Comparison of ENCODE assay signal across 8 mouse cellular contexts in the genomic region with DNA sequence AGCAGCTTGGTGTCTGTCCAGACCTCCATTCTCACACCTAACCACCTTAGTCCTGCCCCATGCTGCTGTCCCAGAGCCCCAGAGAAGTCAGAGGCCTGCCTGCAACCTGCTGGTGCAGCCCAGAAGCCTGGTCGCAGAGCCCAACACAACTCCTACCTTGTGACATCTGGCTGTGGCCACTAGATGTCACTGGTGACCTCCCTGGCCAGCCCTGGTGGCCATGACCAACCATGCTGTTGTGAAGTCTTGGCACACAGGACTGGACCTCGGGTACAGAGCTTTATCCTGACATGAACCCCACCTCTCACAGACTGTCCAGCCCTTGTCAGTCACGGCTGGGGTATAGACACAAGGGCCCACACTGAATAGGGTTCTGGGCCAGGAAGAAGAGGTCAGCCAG. TPM values are rescaled to one million over a fixed set of nuclear protein-coding genes. Genes with fewer than 3 reads are reported as not detected.
A peak's percentile ranks its signal among the peaks of the same experiment; 100 is the strongest.
DNase-seq lines count a peak whose midpoint lies in the region; ATAC-seq and TF ChIP-seq lines count a peak whose summit lies in the region.

No protein-coding gene starts in this region.

- H3K27me3 ChIP-seq in cerebellum, adult 2 months (ENCODE audit: control insufficient read depth, insufficient read depth, low read length) = no peaks in the 10 kb centered on the region
- H3K27me3 ChIP-seq in forebrain, embryonic 16.5 days (replicated peaks; ENCODE audit: control insufficient read depth, insufficient read depth, low read length) = no peaks in the 10 kb centered on the region
- peaks cover 2% of the 10 kb centered on the region; the same call in 1 of the 2 replicates for H3K27me3 ChIP-seq in lung, embryonic 15.5 days

- peak; percentile 98 for TF ChIP-seq CTCF in cerebellum, adult 2 months (IDR thresholded peaks at IDR 0.05; ENCODE audit: borderline replicate concordance, insufficient read depth, low read depth, low read length)

- TF ChIP-seq POLR2A in cerebellum, adult 2 months (IDR thresholded peaks at IDR 0.05; ENCODE audit: borderline replicate concordance, insufficient read depth, low read length) = no peak

- H3K9me3 ChIP-seq in forebrain, embryonic 16.5 days (ENCODE audit: control insufficient read depth, low read length) = no peaks in the 10 kb centered on the region
- no peaks in the 10 kb centered on the region for H3K9me3 ChIP-seq in lung, embryonic 15.5 days

- WGBS in cerebellum, adult 2 months = 2% methylated on average over 3 of the region's 3 CpGs
- WGBS in forebrain, embryonic 16.5 days = 13% methylated on average over 3 of the region's 3 CpGs
- WGBS in lung, embryonic 15.5 days = 12% methylated on average over 3 of the region's 3 CpGs

- peak; percentile 77 for DNase-seq in NIH3T3 (ENCODE audit: low read depth)
- DNase-seq in cerebellum, adult 2 months = peak; percentile 79 to 80
- peak; percentile 54 for DNase-seq in heart, postnatal 25 days (ENCODE audit: low spot score)
- peak; percentile 10 to 61 for DNase-seq in layer of hippocampus, adult 18-20 months (ENCODE audit: low spot score in 2 of 2)
- peak; percentile 57 for DNase-seq in ovary, postnatal 36 days (ENCODE audit: low spot score)
- DNase-seq in yolk sac, embryonic 10.5 days (ENCODE audit: low spot score) = peak; percentile 33

- no peak overlapping the region for H3K27ac ChIP-seq in cerebellum, adult 2 months (ENCODE audit: insufficient read depth, low read length)
- no peak overlapping the region for H3K27ac ChIP-seq in forebrain, embryonic 16.5 days (ENCODE audit: low read length)
- no peak overlapping the region for H3K27ac ChIP-seq in lung, embryonic 15.5 days

- H3K9ac ChIP-seq in forebrain, embryonic 16.5 days (replicated peaks; ENCODE audit: low read depth, low read length) = no peak overlapping the region
- H3K9ac ChIP-seq in lung, embryonic 15.5 days = no peak overlapping the region

- intact Hi-C loops in heart, postnatal 25 days (cut with DNase I) = loop anchor here (1.0 to 2.0 kb wide), 2 partner anchors 20 to 54 kb away; no protein-coding TSS in a partner anchor

- H3K4me2 ChIP-seq in forebrain, embryonic 16.5 days (ENCODE audit: low read length) = no peak overlapping the region
- no peak overlapping the region for H3K4me2 ChIP-seq in lung, embryonic 15.5 days

- peak; percentile 76 for ATAC-seq in forebrain, embryonic 16.5 days
- peak; percentile 60 for ATAC-seq in lung, embryonic 15.5 days (ENCODE audit: borderline replicate concordance, extremely low read depth, low FRiP score, low TSS enrichment)

- H3K4me3 ChIP-seq in cerebellum, adult 2 months (replicated peaks; ENCODE audit: insufficient read depth, low read depth, low read length) = no peak overlapping the region
- no peak overlapping the region for H3K4me3 ChIP-seq in forebrain, embryonic 16.5 days (replicated peaks; ENCODE audit: low read length)
- H3K4me3 ChIP-seq in lung, embryonic 15.5 days = no peak overlapping the region

- H3K36me3 ChIP-seq in forebrain, embryonic 16.5 days (ENCODE audit: control insufficient read depth, insufficient read depth) = no peaks in the 10 kb centered on the region
- H3K36me3 ChIP-seq in lung, embryonic 15.5 days = no peaks in the 10 kb centered on the region

- no peaks in the 10 kb centered on the region for H3K4me1 ChIP-seq in cerebellum, adult 2 months (ENCODE audit: control insufficient read depth, insufficient read depth, low read length)
- H3K4me1 ChIP-seq in forebrain, embryonic 16.5 days (replicated peaks; ENCODE audit: control insufficient read depth, insufficient read depth, low read length) = no peaks in the 10 kb centered on the region
- H3K4me1 ChIP-seq in lung, embryonic 15.5 days = no peaks in the 10 kb centered on the region

RNA-seq across cellular contexts. Expression of a gene that starts 4.3 kb away (rescaled TPM):
- polyA plus RNA-seq in cerebellum, adult 2 months (2012; rRNA removed) = not detected in 2 replicates
- polyA plus RNA-seq in forebrain, embryonic 16.5 days (2015; fragmentation: Nextera tagmentation; extraction: Ambion mirVana) = not detected in 2 replicates
- total RNA-seq in heart, postnatal 25 days (2021) = not detected
- total RNA-seq in layer of hippocampus, adult 18-20 months (2021) = not detected
- polyA plus RNA-seq in lung, embryonic 15.5 days (2015; fragmentation: Nextera tagmentation; extraction: Ambion mirVana) = not detected in 2 replicates

RNA-seq across cellular contexts. Expression of a gene that starts 35.6 kb away (rescaled TPM):
- 0.08 and 0.30 TPM in 2 replicates for polyA plus RNA-seq in cerebellum, adult 2 months (2012; rRNA removed)
- 2.7 and 4.9 TPM in 2 replicates for polyA plus RNA-seq in forebrain, embryonic 16.5 days (2015; fragmentation: Nextera tagmentation; extraction: Ambion mirVana)
- total RNA-seq in heart, postnatal 25 days (2021) = not detected
- under 1 TPM; 0.41 to 0.42 TPM for total RNA-seq in layer of hippocampus, adult 18-20 months (2021)
- 0.11 and 0.24 TPM in 2 replicates for polyA plus RNA-seq in lung, embryonic 15.5 days (2015; fragmentation: Nextera tagmentation; extraction: Ambion mirVana)

RNA-seq across cellular contexts. Expression of a gene that starts 41.4 kb away (rescaled TPM):
- polyA plus RNA-seq in cerebellum, adult 2 months (2012; rRNA removed) = 158 and 176 TPM in 2 replicates
- 16.0 and 21.6 TPM in 2 replicates for polyA plus RNA-seq in forebrain, embryonic 16.5 days (2015; fragmentation: Nextera tagmentation; extraction: Ambion mirVana)
- 1 to 10 TPM; 1.5 to 2.4 TPM for total RNA-seq in heart, postnatal 25 days (2021)
- 100 to 1,000 TPM; 278 to 282 TPM for total RNA-seq in layer of hippocampus, adult 18-20 months (2021)
- 2.7 and 2.8 TPM in 2 replicates for polyA plus RNA-seq in lung, embryonic 15.5 days (2015; fragmentation: Nextera tagmentation; extraction: Ambion mirVana)
